Mouse (Mus musculus): Measurements from ENCODE around the gene Vhl.
"Not testable (repeated sequence)": the region's sequence is repeated elsewhere in the genome, so short reads cannot be mapped to it uniquely, and the experiment has no call there.

Gene Vhl

DNA sequence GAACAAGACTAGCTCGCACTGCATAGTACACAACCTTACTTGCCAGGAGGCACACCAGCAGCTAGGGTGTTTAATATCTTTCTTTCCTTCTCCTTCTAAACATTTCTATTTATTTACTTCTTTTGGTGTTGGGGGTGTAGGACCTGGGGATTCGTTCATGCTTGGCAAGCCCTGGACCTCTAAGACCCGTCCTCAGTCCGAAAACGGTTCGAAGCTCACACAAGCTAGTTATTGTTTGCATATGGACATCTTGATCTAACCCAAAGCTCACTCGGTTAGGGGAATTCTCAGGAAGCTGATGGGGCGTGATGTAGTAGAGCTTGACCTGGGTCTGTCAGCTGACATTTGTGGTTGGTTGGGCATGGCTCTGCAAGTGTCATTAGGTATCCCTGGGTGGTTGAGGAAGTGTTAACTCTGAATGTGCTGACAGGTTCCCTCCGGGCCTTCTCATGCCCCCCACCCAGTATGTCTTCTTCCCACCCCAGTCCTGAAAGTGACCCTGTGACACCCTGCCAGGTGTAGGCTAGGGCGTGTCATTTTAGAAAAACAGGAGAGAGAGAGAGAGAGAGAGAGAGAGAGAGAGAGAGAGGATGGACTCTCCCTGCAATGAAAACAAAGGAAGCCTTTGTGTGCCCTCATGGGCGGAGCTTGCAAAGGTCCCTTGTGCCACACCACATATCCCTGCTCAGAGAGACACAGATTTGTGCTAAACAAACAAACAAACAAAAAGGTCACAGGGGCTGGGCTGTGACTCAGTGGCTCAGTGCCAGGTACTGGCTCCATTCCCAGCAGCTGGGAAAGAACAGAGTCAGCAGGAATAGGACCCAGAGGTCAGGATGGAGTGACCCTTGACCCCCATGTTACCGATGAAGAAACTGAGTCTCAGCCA, 37.8 kb downstream of the Vhl start:
- peak; percentile 40 for DNase-seq (ENCODE audit: low spot score)

DNA sequence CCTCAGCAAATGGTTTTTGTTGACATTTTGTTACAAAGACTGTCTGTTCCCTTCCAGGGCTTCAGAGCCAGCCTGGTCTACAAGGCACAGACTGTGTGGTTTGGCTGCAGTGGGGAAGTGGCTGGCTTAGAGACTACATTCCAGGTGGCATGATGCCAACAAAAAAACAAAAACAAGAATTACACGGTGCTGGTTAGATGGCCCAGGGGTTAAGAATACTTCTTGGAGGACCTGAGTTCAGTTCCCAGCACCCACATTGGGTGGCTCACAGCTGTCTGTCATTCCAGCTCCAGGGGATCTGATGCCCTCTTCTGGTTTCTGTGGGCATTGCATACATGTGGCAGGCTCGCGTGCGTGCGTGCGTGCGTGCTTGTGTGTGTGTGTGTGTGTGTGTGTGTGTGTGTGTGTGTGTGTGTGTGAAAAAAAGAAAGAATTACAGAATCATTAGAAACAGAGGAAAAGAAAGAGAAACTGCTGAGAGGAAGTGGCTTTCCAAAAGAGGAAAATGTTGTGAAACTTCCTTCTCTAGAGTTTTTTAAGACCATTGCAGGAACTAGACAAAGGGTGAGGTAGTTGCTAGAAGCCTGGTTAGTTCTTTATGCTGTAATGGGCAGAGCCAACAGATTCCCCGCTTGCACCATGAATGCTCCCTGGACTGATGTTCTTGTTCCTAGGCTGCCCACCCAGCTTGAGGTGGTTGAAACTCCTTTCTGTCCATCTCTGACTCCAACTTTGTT, 39.4 kb downstream of the Vhl start:
- DNase-seq (ENCODE audit: low spot score): no peak

DNA sequence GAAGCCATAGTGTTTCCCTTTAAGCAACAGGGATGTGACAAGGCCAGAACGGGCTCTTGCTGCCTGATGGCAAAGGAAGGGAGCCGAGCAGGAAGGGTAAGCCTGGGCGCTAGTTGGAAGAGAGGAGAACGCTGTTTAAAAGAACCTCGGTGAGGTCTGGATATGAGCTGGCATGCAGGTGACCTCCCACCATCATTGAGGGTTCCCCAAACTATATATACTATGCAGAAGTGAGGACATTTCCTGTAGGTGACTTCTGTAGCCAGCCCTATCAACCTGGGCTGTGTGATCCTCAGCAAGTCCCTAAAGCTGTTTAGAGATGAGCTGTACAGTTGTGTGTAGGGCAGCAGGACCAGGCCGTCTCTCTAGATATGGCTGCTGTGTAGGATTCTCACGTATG, 40.5 kb downstream of the Vhl start:
- DNase-seq (ENCODE audit: low spot score): no peak

DNA sequence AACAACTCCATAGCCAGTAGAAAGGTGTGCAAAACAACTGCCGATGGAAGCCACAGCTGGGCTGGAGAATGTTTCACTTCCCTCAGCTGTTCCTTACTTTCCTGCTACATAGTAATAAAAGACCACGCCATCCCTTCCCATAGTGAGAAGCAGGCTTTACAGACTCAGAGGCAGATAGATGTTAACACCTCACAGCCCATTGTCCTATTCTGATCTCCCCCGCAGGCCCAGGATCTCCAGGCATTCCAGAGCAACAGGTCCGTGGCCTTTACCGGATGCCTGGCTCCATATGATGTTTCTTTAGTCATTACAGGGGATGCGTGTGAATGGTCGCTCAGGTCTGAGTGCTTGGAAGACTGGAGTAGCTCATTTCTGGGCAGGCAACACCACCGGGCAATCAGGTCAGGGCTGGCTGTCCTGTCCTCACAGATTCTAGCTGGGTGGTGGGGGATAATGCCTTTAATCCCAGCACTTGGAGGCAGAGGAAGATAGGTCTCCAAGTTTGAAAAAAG, 43.9 kb downstream of the Vhl start:
- DNase-seq (ENCODE audit: low spot score): no peak

DNA sequence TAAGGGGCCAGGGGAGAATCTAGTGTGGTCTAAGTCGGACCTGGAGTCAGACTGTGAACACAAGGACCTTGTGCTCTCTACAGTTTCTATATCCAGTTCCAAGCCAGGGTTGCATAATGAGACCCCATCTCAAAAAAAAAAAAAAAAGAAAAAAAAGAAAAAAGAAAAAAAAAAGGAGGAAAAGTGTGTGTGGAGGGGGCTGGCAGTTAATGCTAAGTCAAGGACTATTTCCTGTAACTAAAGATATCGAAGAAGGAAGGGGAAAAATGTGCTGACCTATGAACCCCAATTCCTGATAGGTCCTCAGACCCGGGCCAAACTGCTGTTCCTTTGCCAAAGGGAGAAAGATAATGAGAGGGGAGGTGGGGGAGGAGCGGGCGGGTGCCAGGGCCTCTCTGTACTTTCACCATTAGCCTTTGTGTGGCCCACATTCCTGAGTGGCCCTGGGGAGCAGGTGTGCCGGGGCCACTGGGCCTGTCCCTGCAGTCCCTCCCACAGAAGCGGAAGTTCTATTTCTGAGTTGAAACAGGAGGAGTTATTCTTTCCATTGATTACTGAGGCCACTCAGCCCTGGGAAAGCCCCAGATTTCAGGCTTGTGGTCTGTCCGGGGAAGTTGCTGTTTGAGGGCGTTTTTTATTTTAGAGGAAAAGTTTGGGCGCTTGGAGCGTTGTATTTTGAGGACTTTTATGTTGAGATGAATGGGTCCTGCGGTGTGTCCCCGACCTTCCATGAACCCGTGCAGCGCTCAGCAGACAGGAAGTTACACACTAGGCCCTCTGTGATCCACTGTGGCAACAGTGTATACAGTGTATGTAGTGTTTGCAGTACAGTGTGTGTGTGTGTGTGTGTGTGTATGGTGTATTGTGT, 44.8 kb downstream of the Vhl start:
- DNase-seq (ENCODE audit: low spot score): peak; percentile 30

DNA sequence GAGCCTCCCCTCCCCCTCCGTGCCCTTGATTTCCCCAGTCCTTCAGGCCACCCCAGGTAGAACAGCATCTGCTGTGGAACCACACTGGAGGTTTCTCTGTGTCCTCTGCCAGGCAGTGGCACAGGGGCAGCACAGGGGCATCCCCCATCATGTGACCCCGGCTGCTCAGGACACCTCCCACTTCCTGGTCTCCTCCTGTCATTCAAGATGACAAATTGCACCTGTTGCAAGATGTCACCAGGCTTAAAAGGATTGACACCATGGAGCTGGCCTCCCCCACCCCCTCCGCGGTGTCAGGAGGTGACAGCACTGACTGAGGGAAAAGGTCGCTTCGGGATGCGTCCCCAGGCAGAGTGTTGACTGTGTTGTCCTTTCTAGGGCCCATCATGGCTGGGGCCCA, 46.1 kb downstream of the Vhl start:
- no peak for DNase-seq (ENCODE audit: low spot score)

DNA sequence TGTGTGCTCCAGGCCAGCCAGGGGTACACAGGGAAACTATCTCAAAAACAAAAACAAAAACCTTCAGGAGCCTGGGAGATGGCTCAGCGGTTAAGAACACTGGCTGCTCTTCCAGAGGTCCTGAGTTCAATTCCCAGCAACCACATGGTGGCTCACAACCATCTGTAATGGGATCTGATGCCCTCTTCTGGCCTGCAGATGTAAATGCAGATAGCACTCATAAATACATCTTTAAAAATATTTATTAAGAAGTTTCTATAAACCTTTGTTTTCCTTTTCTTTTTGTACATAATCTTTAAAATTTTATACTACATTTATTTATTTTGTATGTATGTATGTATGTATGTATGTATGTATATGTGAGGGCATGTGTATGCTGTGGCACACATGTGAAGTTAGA, 48.3 kb downstream of the Vhl start:
- DNase-seq (ENCODE audit: low spot score): not testable (repeated sequence)

DNA sequence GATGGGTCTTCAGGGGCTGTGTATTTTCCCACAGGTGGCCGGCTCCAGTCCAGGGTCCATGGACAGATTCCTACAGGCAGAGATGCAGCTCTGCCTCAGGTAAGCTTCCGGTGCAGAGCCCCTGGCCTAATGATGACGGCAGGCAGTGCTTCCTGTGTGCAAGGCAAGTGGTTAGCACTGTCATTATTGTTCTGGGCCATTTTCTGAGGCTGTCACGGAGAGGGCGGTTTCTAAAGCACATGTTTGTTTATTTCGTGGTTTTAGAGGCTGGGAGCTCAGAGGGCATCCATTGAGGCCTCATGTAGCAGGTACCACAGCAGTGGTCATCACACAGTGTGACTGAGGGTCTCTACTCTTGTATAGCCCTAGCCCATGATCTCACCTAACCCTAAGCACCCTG, 49.2 kb downstream of the Vhl start:
- DNase-seq (ENCODE audit: low spot score): no peak

DNA sequence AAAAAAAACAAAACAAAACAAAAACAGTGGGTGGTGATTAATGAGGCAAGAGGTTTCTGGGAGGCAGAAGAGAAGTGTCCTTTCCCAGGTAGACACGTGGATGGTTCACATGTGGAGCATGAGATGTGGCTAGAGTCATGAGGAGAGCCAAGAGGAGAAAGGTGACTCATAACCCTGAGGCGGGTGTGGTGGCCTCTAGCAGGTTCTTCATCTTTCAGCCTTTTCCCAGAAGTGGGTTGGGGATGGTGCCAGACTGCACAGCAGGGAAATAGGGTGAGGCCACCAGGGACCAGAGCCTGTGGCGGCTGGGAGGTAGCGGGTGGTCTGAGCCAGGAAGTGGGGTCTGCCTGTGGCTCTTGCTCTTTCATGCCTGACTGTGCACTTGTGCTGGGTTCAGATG, 51.5 kb downstream of the Vhl start:
- DNase-seq (ENCODE audit: low spot score): no peak

DNA sequence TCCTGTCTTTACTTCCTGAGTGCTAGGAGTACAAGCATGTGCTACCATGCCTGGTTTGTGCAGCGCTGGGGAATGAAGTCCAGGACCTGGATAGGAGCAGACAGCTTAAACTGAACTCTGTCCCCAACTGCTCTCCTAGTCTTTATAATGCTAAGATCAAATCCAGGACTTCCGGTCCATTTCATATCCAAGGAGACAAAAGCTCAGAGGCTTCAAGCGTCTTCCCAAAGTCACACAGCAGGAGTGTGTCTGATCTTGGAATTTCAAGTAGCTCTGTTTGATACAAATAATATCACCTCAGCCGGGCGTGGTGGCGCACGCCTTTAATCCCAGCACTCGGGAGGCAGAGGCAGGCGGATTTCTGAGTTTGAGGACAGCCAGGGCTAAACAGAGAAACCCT, 52.2 kb downstream of the Vhl start:
- DNase-seq (ENCODE audit: low spot score): no peak

DNA sequence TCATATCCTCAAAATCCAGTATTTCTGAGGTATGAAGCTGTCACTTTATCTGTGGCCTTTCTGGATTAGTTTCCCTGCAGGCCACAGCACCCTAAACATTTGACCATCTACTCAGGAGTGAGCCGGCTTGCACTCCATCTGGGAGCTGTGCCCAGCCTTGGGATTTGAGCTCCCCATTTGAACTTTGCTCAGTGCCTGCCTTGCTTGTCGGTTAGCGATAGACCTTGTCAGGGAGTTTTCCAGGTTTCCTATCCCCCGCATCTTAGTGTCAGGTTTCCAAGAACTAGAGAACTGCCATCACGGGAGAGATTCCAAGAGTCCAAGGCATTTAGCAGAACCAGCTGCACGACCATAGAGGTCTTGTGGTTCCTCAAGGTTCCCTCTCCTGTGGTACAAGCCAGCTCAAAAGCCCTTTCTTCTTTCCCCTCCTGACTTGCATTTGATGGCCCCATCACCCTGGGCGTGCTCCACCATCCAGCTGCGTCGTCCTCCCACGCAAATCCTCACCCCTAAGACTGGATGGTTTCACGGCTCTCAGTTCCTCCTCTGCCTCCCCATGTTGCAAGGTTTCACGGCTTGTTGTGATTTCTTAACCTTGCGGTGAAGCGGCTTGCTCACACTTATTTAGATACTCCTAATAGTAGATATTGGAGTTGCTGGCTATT, 53.4 kb downstream of the Vhl start:
- DNase-seq (ENCODE audit: low spot score): no peak

DNA sequence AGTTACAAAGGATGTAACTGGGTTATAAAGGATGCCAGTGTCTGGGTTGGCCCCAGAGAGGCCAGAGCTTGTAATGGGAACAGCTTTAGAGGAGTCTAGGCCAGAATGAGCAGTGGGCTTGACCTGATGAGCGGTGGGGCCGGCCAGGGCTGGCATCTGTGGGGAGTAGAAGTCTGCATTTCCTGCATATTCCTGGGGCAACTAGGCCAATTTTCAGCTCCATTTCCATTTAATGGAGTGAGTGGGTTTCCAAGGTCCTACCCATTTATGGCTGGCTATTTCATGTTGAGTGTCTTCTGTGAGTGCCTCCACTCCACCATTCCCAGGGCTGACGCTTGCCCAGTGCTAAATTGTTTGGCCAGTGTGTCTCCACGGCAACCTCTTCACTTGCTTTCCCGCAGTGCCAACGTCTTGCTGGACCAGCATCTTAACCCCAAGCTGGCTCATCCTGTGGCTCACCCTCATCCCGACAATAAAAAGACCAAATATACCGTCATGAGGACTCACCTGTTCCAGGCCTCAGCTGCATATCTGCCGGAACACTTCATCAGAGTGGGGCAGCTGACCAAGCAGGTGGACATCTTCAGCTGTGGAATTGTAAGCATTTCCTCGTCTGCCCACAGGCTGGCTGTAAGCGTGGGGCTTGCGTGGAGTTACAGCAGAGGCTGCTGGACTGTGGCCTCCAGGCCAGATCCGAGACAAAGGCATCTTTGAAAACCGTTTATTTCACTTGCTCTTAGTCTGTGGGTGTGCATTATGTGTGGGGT, 54.7 kb downstream of the Vhl start:
- no peak for DNase-seq (ENCODE audit: low spot score)

DNA sequence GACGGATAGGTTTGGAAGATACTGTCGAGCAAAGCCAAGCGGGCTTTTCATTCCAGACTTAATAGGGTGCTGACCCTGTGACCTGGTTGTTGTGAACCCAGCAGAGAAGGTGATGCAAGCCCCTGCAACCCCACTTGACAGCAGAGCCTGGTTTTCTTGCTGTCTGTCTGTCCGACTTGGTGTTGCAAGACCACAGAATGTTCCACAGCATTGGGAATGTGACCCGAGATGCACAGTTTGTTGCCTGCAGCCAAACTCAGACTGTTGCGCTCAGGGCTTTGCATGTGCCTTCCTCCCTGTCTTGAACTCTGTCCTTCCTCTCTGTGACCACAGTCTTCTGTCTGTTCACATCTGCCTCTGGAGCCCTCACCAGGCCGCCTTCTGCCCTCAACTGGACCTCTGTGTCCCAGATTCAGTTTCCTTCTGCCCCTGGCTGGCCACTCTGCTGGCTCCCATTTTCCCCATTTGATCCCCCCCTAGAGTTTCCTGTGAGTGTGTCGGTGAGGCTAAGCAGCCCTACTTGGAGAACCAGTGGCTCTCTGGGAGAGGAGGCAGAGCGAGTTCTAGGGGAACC, 56.3 kb downstream of the Vhl start:
- no peak for DNase-seq (ENCODE audit: low spot score)
